Mouse (Mus musculus): ENCODE results near the gene Por. TPM values are rescaled to one million over a fixed set of nuclear protein-coding genes. Genes with fewer than 3 reads are reported as not detected.

Gene Por
- total RNA-seq (2021) = 10 to 100 TPM; 50.7 to 65.8 TPM

DNA sequence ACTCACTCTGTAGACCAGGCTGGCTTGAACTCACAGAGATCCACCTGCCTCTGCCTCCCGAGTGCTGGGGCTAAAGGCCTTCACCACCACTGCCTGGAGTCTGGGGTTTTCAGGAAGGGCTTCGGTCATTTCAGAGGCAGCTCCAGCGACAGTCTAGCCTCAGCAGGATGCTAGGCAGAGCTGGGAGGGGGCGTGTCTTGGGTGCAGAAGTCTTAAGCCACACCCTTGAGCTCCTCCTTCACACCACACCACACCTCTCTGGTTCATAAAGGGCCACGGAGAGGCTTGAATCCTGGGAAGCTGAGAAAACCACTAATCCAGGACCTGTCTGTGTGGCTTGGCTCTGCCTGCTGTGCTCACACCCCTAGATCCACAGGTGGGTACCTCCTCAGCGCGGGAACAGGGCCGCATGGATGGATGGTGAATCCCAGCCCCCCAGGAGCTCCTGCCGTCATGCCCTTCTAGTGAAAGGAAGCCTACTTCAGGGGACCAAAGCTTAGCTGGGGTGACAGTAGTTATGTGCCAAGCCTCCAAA lies at the start of gene Por:
Por (plus strand) TSS at position 293 of the 535 bp plus-strand sequence.
- intact Hi-C loops (cut with DNase I) = no loop called here
- no peak for DNase-seq (ENCODE audit: low spot score)

DNA sequence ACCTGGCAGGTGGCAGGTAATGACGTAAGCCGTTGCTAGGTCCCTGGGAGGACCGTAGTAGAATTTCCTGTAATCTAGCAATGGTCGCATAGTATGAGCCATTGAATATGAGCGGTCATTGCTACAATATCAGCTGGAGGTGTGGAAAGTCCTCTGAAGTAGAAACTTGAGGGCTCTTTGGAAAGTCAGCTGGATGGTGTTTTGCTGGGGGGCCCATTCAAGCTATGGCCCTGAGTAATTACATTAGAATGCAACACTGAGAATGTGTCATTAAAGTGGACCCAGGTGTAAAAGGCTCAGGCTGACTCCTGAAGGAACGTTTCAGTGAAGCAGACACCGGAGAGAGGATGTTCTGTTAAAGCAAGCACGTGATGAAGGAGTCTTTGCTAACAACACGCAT lies 49.3 kb upstream of the Por start:
- intact Hi-C loops (cut with DNase I) = no loop called here
- DNase-seq (ENCODE audit: low spot score) = no peak

GRCm38 (mm10) chr5:135621725-135622124 lies 48.1 kb upstream of the Por start:
- intact Hi-C loops (cut with DNase I) = no loop called here
- no peak for DNase-seq (ENCODE audit: low spot score)

- no peak for DNase-seq (ENCODE audit: low spot score)
- intact Hi-C loops (cut with DNase I) = no loop called here
Observed at GRCm38 (mm10) chr5:135623006-135623563, 46.7 kb upstream of the Por start.

DNA sequence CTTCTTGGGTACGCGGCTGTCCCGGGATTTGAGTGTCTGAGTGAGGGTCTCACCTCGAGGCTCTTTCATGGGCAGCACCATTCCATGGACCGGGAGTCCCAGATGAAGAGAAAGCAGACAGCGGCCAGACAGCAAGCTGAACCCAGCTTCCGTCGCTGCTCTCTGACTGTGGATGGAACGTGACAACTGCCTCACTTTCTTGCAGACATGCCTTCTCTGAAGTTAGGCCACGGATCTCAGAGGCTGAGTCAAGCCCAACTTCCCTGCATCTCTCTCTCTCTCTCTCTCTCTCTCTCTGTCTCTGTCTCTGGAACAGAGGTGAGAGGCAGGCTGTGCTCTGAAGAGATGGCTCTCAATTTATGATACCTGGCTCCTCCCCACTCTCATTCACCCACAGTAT lies 40.9 kb upstream of the Por start:
- intact Hi-C loops (cut with DNase I) = loop anchor here (2.0 kb wide), 1 partner anchor 134 kb away; no protein-coding TSS in a partner anchor
- no peak for DNase-seq (ENCODE audit: low spot score)

GRCm38 (mm10) chr5:135629401-135629800 lies 40.4 kb upstream of the Por start:
- DNase-seq (ENCODE audit: low spot score) = no peak
- intact Hi-C loops (cut with DNase I) = loop anchor here (2.0 kb wide), 1 partner anchor 133 kb away; no protein-coding TSS in a partner anchor

- DNase-seq (ENCODE audit: low spot score) = no peak
Observed at GRCm38 (mm10) chr5:135630598-135630997, 39.2 kb upstream of the Por start.

DNA sequence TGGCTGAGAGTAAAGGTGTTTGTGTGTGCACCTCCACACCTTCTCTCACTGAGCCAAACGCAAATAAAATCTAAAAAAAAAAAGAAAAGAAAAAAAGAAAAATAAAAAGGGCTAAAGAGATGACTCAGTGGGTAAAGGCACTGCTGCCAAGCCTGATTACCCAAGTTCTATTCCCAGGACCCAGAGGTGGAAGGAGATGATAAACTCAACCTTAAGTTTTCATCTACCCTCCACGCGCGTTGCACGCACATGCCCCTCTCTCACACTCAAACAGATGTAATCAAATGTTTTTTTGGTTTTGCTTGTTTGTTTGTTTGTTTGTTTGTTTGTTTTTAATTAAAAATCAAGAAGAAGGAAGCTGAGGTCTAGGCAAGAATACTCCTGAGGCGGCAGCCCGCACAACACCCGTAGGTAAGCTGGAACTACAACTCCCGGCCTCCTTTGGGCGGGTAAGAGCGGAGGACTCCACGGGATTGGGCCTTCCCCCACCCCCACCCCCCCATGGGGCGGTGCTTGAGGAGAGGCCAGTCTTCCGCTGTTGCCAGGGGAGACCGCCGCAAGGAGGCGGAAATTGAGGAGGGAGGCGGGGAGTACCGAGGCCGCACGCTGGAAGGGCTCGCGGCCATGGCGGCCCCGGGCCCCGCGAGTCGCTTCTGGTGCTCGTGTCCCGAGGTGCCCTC lies 37.6 kb upstream of the Por start, which contains the start of gene Rhbdd2:
Rhbdd2 (plus strand) TSS at position 502 of the 680 bp plus-strand sequence.
- DNase-seq (ENCODE audit: low spot score) = peak; percentile 95
- intact Hi-C loops (cut with DNase I) = no loop called here

More at GRCm38 (mm10) chr5:135630598-135630997, 39.2 kb upstream of the Por start:
- intact Hi-C loops (cut with DNase I) = loop anchor here (2.0 kb wide), 1 partner anchor 58 kb away; no protein-coding TSS in a partner anchor

DNA sequence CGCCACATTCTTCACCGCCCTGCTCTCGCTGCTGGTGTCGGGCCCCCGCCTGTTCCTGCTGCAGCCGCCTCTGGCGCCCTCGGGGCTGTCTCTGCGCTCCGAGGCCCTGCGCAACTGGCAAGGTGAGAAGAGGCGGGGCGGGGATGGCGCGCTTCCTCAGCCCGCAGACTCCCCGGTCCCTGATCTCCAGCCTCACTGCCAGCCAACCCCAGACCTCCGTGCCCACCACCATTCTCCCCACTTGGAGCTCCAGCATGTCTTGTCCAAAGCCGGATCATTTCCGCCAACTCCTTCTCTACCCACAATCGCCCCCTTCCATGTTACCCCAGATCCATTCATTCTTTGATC lies 37.1 kb upstream of the Por start:
- no peak for DNase-seq (ENCODE audit: low spot score)
- intact Hi-C loops (cut with DNase I) = no loop called here

DNA sequence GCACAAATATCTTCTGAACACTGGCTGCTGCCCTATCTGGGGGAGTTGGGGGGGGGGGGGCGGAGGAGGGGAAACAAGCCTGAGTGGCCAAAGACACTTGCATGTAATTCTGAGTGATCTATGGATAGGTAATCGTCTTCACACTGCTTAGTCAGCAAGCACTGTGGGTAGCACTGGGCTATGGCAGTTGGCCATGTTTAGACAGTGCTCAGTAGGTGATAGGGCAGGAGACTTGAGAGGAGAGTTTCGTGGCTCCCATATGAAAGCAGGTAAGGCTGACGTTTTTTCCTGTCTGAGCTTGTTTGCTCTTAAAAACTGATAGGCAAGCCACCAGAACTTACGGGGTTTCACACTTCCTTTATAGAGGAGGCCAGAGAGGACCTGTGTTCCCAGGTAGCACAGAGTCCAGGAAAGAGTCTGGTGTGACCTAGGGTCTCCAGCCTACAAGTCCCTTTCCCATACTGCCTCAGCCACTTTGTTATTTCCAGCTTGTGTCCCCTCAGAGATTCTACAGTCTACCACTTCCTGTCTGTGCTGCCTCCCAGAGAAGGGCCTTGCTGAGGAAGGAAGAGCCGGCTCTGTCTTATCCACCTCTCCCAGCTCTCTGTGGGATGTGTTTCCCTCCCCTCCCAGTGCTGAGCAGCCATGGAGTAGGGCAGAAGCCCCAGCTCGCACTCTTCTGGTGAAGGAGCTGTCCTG lies 29.9 kb upstream of the Por start:
- intact Hi-C loops (cut with DNase I) = no loop called here

GRCm38 (mm10) chr5:135640459-135640789 lies 29.4 kb upstream of the Por start:
- intact Hi-C loops (cut with DNase I) = no loop called here
- no peak for DNase-seq (ENCODE audit: low spot score)

More for the DNA sequence above, 29.9 kb upstream of the Por start:
- DNase-seq (ENCODE audit: low spot score) = no peak

GRCm38 (mm10) chr5:135641028-135641427 lies 28.8 kb upstream of the Por start:
- DNase-seq (ENCODE audit: low spot score) = no peak

GRCm38 (mm10) chr5:135642686-135643551 lies 26.9 kb upstream of the Por start:
- intact Hi-C loops (cut with DNase I) = no loop called here
- DNase-seq (ENCODE audit: low spot score) = no peak

More at GRCm38 (mm10) chr5:135641028-135641427, 28.8 kb upstream of the Por start:
- intact Hi-C loops (cut with DNase I) = no loop called here

DNA sequence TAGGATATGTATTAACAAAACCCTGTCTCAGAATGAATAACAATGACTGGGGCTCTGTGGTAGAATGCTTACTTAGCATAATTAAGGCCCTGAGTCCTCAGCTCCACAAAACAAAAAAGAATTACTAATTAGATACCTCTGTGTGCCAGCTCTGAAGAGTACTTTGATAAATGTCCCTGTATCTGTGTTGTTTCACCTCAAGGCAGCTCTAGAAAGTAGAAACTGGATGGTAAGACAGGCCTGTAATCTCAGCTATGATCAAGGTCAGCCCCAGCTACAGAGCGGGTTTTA lies 26.3 kb upstream of the Por start:
- no peak for DNase-seq (ENCODE audit: low spot score)
- intact Hi-C loops (cut with DNase I) = no loop called here

DNA sequence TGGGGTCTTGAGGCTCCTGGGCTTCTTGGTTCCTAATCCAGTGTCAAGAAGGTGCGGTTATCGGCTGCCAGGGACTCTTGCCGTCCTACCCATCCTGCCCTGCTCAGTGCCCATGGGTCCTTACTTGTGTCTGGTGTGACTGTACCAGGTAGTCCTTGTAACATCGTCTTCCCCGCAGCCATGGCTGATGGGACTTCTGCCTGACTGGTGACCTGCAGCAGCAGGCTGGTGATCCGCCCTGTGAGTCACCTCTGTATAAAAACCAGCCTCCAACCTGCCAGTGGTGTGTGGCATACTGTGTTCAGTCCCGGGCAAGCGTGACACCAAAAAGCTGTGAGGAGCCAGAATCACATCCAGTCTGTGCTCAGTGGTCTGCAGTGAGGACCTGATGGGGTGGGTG lies 26.0 kb upstream of the Por start:
- no peak for DNase-seq (ENCODE audit: low spot score)
- intact Hi-C loops (cut with DNase I) = no loop called here

GRCm38 (mm10) chr5:135645330-135645729 lies 24.5 kb upstream of the Por start:
- DNase-seq (ENCODE audit: low spot score) = no peak
- intact Hi-C loops (cut with DNase I) = no loop called here

DNA sequence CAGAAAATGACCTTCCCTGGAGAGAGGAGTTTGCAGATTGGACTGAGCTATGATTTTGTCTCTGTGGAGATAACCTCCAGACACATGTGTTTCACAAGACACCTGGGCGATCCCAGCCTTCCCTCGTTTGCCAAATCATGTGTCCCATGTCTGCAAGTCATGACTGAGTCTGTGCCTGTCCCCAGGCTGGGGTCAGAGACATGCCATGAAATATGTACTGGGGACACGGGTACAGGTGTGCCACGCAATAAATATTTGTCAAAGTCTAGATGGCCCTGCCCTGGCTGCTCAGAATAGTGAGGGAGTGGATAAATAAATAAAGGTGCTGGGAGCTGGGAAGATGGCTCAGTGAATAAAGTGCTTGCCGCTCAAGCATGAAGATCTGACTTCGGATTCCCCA lies 23.8 kb upstream of the Por start:
- no peak for DNase-seq (ENCODE audit: low spot score)
- intact Hi-C loops (cut with DNase I) = no loop called here

DNA sequence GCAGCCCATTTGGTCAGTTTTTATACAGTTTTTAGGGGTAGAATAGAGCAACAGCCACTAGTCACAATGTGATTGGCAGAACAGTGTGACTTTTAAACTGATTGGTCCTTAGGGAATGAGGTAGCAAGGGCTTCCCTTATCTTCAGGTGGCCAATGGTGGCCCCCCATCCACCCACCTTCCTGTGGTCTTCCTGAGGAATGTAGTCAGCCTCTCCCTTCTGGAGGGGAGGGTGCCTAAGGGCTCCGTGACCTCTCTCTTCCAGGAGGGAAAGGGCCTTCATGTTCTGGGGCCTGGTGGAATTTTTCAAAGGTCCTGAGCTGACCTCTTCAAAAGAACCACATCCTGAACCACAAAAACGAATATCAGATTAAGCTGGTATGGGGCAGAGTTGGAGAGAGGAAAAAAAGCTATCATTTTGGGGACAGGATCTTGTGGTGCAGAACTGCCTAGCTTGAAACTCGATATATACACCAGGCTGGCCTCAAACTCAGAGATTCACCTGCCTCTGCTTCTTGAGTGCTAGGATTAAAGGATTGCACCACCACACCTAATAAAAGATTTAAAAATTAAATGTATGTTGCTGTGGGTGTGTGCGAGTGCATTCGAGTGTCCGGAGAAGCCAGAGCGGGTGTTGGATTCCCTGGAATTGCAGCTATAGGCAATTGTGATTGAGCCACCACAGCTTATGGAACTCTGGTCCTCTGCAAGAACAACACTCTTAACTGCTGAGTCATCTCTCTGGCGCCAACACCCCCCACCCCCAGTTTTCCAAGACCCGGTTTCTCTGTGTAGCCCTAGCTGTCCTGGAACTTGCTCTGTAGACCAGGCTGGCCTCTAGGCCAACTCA lies 21.1 kb upstream of the Por start:
- intact Hi-C loops (cut with DNase I) = no loop called here
- no peak for DNase-seq (ENCODE audit: low spot score)

DNA sequence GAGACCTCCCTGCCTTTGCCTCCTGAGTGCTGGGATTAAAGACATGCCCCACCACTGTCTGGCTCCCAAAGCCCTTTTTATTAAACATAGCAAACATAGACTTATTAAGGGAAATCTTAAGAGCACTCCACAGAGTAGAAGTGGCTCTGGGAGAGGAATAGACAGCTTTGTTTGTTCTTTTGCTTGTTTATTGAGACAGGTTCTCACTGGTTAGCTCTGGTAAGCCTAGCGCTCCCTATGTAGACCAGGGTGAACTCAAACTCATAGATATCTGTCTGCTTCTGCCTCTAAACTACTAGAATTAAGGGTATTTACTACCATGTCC lies 20.6 kb upstream of the Por start:
- DNase-seq (ENCODE audit: low spot score) = no peak

DNA sequence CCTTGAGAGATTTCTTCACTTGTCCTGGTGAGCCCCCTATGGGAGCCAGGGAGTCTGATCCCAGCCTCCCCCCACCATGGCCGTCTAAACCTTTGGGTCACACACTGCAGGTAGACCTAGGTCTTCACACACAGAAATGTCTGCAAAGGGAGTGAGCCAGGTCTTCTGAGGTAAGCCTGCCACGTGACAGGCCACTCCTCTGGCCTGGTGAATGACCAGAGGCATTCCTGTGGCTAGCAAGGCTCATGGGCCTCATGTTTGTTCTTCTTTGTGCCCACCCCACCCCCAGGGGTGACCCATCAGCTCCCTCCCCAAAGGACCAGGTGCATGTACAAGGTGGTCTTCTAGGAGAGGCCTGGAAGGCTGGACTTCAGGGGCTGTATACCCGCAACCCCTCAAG lies 18.3 kb upstream of the Por start:
- DNase-seq (ENCODE audit: low spot score) = no peak
- intact Hi-C loops (cut with DNase I) = no loop called here

More for the DNA sequence above, 20.6 kb upstream of the Por start:
- intact Hi-C loops (cut with DNase I) = no loop called here

Data from heart, postnatal 25 days (tissue).